Mouse (Mus musculus) ES-E14 (cell line): ENCODE data around the gene Tada1.

Source experiments
- CHD2 ChIP-seq: IDR thresholded peaks from 2 replicates; pipeline ENCODE4 v1.6.1; 2014; ENCODE audit warnings: mild to moderate bottlenecking, low read depth, low read length, inconsistent platforms
- HCFC1 ChIP-seq: IDR thresholded peaks from 2 replicates; pipeline ENCODE4 v1.6.1; 2012; ENCODE audit warnings: low read length, inconsistent platforms, borderline replicate concordance; ENCODE audit not compliant: insufficient read depth
- MAFK ChIP-seq: IDR thresholded peaks from 2 replicates; pipeline ENCODE4 v1.6.1; 2014; ENCODE audit warnings: mild to moderate bottlenecking, low read depth, low read length, inconsistent platforms; ENCODE audit not compliant: insufficient read depth
- ZNF384 ChIP-seq: IDR thresholded peaks from 2 replicates; pipeline ENCODE4 v1.6.1; 2012; ENCODE audit warnings: low read depth, low read length, inconsistent platforms

DNA sequence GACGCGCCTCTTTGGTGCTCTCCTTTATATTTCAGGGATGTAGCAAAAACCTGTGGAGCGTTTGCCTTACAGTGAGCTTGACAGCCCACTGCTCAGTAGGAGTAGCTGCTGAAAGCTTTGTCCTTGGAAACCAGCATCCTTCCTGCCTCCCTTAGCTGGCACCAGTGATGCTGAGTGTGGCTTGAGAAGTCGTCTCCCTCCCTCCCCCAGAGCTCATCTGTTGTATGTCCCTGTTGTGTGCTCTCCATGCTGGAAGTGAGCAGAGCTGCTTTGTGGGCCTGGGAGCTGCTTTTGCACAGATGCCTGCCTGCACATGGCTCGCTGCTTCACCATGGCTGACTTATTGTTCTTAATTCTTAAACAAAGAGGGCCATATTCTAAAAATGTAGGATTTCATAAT lies 6.5 kb downstream of the Tada1 start:
- no peak for TF ChIP-seq MAFK
- TF ChIP-seq HCFC1, result no peak
- no peak for TF ChIP-seq CHD2
- no peak for TF ChIP-seq ZNF384
